Mouse (Mus musculus) left cerebral cortex, postnatal 36 days (tissue): ENCODE measurements around the gene Fnip2. TPM values are rescaled to one million over a fixed set of nuclear protein-coding genes. Genes with fewer than 3 reads are reported as not detected.

Experiments
- DNase-seq, 2 experiments: peaks; one replicate each; pipeline ENCODE4 v3.0.0; 2021 to 2022; ENCODE audit warnings: low spot score in 2 of 2, mixed read lengths in 1 of 2
- intact Hi-C: fragments of 180-260 bp; cut with DNase I; formaldehyde crosslinking; loops from one replicate; pipeline ENCODE4 v1.15.1; 2025
- total RNA-seq, 2 experiments: library from RNA; stranded (reverse); gene quantifications; 2 replicates each; pipeline ENCODE4 v1.2.3; 2021

The Fnip2 gene
- total RNA-seq, 2 experiments from 2014 or later = 17.7 to 19.7 TPM

GRCm38 (mm10) chr3:79440976-79441491 lies 126.6 kb downstream of the Fnip2 start:
- peak; percentile 43 to 52 for DNase-seq
- intact Hi-C loops = no loop called here

DNA sequence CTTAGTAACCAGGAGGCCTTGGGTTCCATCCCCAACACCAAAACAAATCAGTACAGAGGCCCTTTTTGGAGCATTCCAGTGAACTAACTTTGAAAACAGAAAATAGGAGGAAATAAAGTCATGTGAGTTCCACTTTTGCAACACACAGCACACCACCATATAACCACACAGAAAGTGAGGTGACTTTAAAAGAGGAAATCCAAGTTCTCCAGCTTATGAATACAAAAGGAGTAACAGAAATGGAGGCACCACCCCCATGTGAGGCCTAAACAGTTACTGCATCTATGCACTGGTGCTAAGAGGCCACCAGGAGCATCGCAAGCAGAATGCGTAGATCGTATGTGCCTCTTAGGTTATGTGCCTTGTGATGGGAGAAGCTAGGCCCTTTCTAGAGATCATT lies 129.3 kb downstream of the Fnip2 start:
- intact Hi-C loops = loop anchor here (5.0 to 10.0 kb wide), 2 partner anchors 123 to 151 kb away; partner anchors contain the start of gene Rapgef2

DNA sequence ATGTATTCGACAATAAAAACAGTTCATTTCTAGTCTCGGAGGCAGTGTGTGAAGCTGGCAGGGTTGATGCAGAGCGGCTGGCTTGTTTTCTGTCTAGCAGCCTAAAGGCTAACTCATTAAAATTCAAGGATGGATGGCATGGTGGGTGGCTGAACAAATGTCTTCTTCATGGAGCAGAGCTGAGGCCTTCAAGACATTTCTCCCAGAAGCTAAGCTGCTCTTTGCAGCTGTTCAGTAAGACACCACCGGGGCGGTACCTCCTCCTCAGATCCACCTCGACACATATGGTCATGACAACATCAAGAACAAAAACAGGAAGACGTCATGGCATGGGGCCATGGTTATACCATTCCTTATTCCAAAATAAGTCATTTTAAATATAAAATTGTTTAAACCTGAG lies 131.4 kb downstream of the Fnip2 start:
- peak; percentile 80 to 83 for DNase-seq
- intact Hi-C loops = loop anchor here (5.0 to 10.0 kb wide), 2 partner anchors 121 to 149 kb away; partner anchors contain the start of gene Rapgef2

More for the DNA sequence above, 129.3 kb downstream of the Fnip2 start:
- no peak for DNase-seq

DNA sequence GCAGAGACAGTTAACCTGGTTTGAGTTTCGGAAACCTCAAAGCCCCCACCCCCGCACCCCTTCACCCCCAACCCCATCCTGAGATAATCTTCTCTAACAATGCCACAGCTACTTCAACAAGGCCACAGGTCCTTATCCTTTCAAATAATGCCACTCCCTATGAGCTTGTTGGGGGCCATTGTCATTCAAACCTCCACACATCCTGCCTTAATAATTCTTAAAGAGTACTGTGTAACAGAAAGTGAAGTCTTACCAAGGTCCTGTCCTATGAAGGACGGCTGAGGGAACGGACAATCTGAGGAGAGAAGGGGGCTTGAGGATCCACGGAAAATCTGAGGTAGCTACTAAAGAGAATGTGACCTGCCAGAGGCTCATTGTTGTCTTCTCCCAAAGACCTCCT lies 132.6 kb downstream of the Fnip2 start:
- intact Hi-C loops = loop anchor here (5.0 to 10.0 kb wide), 2 partner anchors 120 to 148 kb away; partner anchors contain the start of gene Rapgef2

DNA sequence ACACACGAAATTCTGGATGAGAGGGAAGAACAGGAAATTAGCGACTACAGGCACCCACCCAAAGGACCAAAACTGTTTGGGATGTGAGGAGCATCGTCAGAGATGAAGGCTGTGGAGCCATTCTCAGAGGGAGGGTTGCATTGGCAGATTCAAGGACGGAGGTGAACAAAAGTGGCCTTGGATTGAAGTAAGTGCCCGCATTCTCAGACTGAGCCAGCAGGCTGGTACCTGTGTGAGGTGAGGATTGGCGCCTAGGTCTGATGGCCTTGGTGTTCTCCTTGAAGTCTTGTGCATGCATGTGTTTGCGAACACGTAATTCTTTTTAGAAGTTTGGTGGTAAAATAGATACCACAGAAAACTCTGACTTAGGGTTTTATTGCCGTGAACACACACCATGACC lies 133.2 kb downstream of the Fnip2 start:
- intact Hi-C loops = loop anchor here (10.0 kb wide), 1 partner anchor 120 kb away; no protein-coding TSS in a partner anchor
- DNase-seq = no peak

More for the DNA sequence above, 132.6 kb downstream of the Fnip2 start:
- DNase-seq = no peak

- intact Hi-C loops = loop anchor here (10.0 kb wide), 1 partner anchor 119 kb away; no protein-coding TSS in a partner anchor
- no peak for DNase-seq
Measured at GRCm38 (mm10) chr3:79433593-79433992, 134.0 kb downstream of the Fnip2 start.

DNA sequence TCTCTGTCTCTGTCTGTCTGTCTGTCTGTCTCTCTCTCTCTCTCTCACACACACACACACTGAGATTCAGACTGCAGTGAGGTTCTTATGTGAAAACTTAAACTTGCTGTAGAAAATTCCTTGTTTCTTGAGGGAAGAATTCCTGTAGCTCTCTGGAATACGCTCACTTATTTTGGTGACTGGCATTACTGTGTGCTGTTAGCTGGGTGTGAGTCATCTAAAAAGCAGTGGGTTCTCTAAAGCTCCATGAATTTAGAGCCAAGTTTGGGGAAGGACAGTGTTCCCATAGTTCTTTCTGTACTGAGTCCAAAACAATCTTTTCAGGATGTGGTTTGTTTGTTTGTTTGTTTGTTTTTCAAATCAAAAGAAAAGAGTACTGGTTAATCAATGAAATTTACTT lies 142.2 kb downstream of the Fnip2 start:
- no peak for DNase-seq
- intact Hi-C loops = no loop called here

- no peak for DNase-seq
- intact Hi-C loops = no loop called here
Measured at GRCm38 (mm10) chr3:79418921-79419320, 148.7 kb downstream of the Fnip2 start.

DNA sequence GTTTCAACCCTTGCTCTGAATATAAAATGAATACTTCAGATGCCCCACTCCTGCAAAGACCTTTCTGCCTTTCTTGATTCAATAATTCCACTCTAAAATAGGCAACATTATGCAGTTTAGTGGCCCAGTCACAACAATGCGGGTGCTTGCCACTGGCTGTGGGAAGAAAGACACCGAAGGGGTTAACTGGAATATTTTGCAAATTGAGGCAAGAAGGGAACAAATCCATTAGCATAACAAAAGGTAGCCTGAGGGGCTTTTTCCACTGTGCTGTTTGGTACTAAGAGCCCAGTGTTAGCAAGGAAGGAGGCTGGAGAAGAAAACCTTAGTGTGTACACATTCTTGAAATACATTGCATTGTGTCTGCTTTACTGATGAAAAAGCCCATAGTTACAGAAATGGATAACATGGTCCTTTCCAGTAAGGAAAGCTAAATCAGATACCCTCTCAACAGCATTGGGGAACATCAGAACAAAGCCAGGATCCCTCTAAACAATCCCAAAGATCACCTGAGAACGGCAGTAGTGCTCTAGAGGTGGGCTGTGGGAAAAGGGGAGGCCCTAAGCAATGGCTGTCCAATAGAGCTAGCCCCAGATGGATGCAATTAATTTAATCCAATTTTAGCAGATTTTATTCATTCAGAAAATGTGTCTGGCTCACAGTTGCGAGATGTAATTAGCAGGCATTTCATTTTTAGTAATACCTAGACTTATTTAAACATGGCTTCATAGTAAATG lies 150.5 kb downstream of the Fnip2 start:
- DNase-seq = no peak
- intact Hi-C loops = no loop called here

GRCm38 (mm10) chr3:79415929-79416328 lies 151.7 kb downstream of the Fnip2 start:
- intact Hi-C loops = no loop called here
- DNase-seq = no peak

- intact Hi-C loops = no loop called here
- DNase-seq = no peak
Measured at GRCm38 (mm10) chr3:79415081-79415480, 152.5 kb downstream of the Fnip2 start.

DNA sequence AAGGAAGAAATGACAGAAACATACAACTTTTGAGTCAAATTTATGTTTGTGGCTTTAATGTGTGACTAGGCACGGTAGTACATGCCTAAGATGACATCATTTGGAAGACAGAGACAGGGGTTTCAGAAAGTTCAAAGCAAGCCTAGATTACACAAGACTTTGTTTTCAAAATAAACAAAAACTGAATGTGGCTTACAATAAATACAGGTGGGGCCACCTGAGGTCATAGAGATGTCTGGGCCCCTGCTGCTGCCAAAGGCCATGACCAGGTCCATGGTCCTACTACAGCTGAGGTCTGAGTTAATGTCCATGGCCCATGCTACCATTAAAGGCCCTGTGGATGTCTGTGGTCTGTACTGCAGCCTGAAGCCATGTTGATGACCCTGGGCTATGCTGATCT lies 154.1 kb downstream of the Fnip2 start:
- intact Hi-C loops = no loop called here
- no peak for DNase-seq

DNA sequence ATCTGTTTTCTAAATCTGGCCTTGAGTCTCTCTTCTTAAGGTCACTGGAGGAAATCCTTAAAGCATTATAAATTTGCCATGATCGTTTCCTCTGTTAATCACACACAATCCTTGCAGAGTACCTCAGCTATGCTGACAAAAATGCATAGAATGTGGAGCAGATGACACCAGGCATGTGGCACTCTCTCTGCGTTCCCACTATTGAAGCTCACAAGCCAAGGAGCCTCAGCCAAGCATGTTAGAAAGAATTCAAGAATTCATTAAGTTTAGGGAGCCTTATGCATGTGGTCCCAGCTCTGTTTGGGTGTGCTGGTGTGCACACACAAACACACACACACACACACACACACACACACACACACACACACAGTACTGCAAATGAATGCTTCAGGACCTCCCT lies 155.9 kb downstream of the Fnip2 start:
- intact Hi-C loops = no loop called here
- no peak for DNase-seq

GRCm38 (mm10) chr3:79410629-79410995 lies 157.0 kb downstream of the Fnip2 start:
- intact Hi-C loops = no loop called here
- no peak for DNase-seq

GRCm38 (mm10) chr3:79409927-79410628 lies 157.5 kb downstream of the Fnip2 start:
- intact Hi-C loops = no loop called here
- DNase-seq = no peak

DNA sequence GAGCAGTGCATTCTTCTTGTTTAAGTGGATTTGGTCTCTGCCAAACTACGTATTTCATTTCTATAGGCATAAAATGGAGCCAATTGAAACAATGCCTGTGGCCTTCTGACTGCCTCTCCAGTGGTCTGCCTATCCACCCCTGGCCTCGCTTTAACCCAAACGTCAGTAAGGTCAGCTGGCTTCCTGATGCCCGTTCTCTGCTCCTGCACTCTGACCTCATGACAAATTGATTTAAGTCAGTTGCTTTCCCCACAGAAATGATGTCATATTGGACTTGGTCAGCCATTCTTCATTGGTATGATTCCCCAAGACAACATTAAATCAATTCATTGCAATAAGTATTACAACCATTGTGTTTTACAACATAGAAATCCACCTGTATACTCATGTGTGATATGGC lies 159.1 kb downstream of the Fnip2 start:
- DNase-seq = no peak
- intact Hi-C loops = no loop called here

Other genes with a start within 250 kb of the Fnip2 start
- not detected for gene Gm17359, start 231.1 kb downstream of the Fnip2 start, total RNA-seq
- 10 to 100 TPM; 55.1 to 72.5 TPM for gene Ppid, start 23.5 kb upstream of the Fnip2 start, total RNA-seq
- 1 to 10 TPM; 1.4 to 1.5 TPM for gene 4930579G24Rik, start 61.3 kb upstream of the Fnip2 start, total RNA-seq
- gene Etfdh, start 61.7 kb upstream of the Fnip2 start, total RNA-seq = 10 to 100 TPM; 23.5 to 27.4 TPM
- 10 to 100 TPM; 14.6 to 18.2 TPM for gene Rxfp1, start 170.1 kb upstream of the Fnip2 start, total RNA-seq